Mouse (Mus musculus): ENCODE measurements around the gene Notum.
"Not testable (repeated sequence)": the region's sequence is repeated elsewhere in the genome, so short reads cannot be mapped to it uniquely, and the experiment has no call there.

Notum gene

DNA sequence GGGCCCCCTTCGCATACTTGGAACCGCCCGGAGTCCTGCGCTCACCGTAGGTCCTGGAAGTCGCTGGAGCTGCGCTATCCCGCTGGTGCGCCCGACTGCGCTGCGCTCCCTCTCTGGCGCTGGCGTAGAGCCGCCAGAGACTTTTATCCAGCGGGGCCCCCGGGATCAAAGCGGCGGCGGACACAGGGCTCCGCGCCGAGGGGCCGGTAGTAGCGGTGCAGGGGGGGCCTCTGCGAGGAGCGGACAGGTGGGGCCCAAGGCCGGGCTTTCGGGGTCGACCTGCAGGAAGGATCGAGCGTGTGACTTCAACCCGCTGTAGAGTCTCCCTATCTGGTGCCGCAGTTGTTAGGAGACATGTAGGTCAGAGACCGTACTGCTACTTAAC lies at the start of gene Notum:
Gene Notum (minus strand): TSS at position 100 of the 385 bp plus-strand sequence.
- no peak for DNase-seq (ENCODE audit: low spot score in 2 of 2)

DNA sequence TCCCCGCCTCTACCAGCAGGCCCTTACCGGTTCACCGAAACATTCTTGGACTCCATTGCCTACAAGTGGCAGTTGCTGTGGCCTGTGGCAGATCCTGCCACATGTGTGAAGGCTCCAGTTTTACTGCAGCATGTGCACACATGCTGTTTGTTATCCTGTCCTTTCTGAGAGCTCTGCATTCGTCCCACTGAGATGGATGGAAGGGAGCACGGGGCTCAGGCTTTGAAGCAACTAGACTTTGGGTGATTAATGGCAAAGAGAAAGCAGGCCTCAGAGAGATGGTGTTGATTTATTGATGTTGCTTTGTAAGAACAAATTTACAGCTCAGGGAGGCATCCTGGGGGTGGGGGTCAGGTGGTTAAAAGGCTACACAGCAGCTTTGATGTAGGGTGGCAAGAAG lies 49.7 kb upstream of the Notum start:
- DNase-seq (ENCODE audit: low spot score in 2 of 2): no peak

DNA sequence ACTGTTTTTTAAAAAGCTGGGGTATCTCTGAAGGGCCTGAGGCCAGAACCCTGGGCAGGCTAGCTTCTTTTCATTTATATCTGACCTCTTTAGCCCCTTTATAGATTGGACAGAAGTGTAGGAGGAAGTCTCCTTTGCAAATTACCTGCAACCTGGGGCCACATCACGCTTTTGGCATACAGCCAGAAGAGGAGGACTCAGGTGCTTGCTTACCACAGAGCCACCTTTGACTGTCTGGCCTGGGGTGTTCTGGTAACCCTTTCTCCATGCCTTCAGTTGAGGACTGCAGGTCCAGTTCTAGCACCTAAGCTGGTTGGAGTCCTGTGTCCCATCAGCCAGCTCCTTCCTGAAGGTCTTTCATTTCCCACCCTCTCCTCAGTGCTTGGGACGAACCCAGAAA lies 48.6 kb upstream of the Notum start:
- DNase-seq (ENCODE audit: low spot score in 2 of 2): no peak

DNA sequence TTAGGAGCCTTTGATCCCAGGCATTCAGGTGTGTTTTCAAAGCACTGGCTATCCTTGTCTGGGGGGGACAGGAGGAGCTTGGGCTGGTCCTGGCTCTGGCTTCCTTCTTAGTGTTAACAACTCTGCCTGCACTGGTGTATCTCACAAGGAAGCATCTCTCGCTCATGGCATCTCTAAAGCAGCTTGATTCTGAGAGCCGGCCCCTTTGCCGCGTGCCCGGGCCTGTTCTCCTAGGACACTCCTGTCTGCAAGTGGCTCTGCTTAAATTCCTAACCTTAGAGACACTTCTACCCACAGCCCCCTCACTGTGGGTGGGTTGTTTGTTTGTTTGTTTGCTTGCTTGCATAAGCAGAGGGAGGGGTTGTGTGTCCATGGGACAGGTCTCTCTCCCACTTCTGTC lies 47.0 kb upstream of the Notum start:
- no peak for DNase-seq (ENCODE audit: low spot score in 2 of 2)

DNA sequence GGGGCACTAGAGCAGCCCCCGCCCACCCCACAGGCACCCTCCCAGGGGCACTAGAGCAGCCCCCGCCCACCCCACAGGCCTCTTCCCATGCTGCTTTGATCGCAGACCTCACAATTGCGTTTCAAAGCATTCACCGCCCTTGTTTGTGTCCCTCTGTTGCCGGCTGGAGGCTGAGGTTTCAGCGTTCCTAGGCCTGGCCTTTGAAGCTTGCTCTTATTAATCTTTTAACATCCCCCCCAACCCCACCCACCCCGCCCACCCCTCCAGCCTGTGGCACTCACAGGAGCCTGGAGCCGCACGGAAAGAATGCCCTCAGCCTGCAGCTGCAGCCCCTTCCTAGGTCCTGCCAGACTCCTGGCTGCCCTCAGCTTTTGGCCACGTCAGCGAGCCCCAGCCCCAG lies 46.2 kb upstream of the Notum start:
- no peak for DNase-seq (ENCODE audit: low spot score in 2 of 2)

DNA sequence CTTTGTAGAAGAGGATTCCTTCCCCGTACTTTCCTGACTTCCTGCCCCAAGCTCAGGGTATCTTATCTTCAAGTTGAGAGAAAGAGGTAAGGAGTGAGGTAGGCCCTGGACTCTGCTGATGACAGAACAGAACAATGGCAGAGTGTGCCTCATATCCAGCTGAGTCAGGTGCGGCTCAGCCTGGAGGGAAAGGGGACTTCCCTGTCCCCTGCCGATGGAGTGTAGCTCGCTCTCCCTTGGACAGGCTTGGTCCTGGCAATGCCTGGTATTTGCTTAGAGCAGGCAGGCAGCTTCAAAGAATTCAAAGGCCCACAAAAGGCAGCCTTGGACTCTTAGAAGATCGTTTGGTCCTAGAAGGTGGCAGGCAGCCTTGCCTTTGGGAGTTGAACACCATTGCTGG lies 45.1 kb upstream of the Notum start:
- no peak for DNase-seq (ENCODE audit: low spot score in 2 of 2)

DNA sequence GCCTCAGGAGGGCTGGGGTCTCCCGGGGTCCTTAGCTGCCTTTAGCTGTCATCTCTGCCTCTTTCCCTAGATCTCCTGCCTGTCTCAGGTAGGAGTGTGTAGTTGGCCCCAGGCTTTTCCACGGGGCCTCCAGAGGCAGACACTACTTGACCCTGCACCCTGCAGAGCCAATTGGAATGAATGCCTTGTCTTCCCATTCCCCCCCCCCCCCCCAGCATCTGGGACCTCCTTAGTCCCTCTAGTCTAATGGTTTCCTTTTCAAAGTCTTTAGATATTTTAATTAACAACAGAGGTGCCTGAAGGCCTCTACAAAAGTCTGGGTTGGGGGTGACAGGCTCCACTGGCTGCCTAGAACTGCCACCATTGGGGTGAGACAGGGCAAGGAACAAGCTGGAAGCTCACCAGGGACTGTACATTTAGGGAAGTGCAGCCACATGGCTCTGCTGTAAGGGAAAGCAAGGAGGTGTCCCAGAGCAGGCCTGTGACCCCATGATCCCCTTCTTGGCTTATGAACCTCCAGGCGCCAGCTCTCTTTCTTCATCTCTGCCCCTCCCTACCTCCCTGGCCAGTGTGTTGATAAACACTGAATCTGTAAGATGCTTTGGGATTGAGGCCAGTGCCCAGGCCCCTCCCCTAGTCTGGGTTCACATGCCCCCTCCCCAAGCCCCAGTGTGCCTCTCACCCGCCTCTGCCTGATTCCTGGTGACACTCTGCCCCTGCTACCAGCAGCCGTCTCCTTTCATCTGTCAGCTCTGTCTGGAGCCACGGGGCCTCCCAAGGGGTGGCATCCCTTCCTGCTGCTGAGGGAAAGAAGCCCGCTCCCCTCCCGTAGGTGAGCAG lies 43.7 kb upstream of the Notum start:
- no peak for DNase-seq (ENCODE audit: low spot score in 2 of 2)

DNA sequence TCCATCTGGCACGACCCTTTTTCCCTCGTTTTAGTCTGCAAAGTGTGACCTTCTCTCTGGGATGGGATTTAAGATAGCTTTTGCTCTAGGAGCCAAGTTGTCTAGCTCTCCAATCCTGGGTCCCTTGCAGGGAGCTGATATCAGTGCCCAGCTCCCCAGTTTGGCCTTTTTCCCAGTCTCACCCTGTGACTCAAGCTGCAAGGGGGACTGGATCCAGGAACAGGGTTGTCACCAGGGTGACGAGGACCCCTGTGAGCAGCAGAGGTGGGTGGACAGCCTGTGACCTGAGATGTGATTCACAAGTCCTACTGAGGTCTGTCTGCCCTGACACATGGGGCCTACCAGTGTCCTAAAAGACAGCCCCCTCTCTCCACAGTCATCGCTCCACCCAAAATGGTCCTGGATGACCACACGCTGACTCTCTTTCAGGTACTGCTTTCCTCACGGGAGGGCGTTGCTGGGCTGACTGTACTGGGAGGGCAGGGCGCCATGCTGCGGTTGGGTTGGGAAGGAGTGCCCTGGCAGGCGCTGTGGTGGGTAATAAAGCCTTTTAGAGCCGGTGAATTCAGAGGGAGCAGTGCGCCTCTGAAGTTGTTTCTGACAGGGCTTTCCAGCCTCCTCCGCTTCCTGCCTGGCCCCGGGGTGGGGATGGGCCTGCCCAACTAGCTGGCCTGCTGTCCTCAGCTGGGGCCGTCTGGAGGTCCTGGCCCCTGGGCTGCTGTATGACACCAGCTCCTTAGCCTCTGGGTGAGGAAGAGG lies 42.9 kb upstream of the Notum start:
- no peak for DNase-seq (ENCODE audit: low spot score in 2 of 2)

DNA sequence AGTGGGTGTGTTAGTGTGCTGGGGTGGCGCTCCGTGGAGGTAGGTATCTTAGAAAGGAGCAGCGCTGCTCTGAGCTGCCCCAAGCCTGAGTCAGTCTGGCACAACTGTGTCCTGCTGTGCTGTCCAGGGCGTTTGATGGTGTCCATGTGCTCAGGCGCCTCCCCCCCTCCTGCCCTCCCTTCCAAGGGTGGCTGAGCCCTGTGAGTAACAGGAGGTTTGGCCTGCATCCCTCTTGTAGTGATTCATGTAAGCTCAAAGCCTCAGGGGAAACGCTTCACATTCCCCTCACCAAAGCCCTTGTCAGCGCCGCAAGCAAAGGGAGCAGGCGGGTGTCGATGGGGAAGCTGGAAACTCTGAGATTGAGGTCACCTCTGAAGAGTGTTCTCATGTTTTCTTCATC lies 36.8 kb upstream of the Notum start:
- DNase-seq (ENCODE audit: low spot score in 2 of 2): no peak

DNA sequence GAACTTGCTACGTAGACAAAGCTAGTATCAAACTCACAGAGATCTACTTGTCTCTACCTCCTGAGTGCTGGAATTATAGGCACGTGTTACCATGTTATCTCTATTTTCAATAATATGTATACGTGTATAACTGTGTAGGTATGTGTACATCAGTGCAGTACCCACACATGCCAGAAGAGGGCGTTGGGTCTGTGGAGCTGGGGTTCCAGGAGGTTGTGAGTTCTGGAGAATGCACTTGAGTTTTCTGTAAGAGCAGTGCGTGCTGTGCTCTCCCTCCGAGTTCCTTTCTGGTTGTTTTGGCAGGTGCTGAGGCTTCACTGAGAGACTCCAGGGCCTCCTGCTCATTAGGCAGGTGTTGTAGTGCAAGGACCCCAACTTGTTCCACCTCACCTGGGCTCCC lies 35.6 kb upstream of the Notum start:
- no peak for DNase-seq (ENCODE audit: low spot score in 2 of 2)

DNA sequence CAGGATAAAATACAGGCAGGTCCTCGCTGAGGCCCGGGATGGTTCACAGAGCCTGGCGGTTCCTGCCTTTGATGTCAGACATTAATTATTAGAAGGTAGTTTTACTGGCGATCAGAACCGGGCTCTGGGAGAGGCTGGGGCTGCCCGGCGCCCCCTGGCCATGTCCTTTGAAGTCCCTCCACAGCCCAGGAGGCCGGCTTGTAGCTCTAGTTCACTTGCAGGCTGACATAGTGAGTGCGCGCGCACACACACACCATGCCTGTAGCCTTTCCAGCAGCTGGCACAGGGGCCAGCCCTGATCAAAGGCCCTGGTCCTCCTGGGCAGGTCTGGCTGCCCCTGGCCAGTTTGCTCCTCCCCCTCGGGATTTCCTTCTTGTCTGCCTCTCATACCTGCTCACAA lies 34.7 kb upstream of the Notum start:
- no peak for DNase-seq (ENCODE audit: low spot score in 2 of 2)

DNA sequence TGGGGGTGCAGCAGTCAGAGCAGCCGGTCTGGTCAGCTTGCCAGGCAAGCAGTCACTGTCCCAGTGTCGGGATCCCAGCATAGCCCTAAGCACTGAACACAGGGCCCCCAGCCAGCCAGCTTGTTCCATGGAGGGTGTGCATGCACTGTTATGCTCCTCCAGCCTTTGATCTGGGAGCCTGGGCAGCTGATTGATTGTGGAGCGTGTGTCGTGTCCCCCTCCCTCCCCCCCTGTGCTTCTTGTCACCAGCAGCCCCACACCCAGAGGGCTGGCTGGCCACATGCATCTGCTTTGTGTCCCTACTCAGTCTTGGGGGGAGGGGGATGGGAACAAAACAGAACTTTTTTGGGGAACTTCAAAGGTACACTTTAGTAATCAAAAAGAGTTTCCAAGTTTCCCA lies 34.2 kb upstream of the Notum start:
- no peak for DNase-seq (ENCODE audit: low spot score in 2 of 2)

DNA sequence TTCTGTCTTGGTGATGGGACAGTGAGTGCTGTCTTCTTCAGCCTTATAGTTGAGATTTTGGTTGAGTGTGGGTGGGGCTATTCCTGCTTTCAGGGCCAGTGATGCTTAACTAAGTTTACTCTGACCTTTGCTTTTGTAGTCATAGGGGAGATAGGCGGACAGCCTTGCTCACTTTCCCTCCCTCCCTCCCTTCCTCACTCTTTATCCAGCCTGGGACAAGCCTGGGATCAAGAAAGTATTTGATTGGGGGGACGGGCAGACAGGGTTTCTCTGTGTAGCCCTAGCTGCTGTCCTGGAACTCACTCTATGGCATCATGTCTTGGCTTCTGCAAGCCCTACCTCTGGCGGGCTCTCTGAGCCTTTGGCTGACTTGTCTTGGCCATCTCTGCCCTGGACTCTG lies 32.5 kb upstream of the Notum start:
- DNase-seq (ENCODE audit: low spot score in 2 of 2): no peak

DNA sequence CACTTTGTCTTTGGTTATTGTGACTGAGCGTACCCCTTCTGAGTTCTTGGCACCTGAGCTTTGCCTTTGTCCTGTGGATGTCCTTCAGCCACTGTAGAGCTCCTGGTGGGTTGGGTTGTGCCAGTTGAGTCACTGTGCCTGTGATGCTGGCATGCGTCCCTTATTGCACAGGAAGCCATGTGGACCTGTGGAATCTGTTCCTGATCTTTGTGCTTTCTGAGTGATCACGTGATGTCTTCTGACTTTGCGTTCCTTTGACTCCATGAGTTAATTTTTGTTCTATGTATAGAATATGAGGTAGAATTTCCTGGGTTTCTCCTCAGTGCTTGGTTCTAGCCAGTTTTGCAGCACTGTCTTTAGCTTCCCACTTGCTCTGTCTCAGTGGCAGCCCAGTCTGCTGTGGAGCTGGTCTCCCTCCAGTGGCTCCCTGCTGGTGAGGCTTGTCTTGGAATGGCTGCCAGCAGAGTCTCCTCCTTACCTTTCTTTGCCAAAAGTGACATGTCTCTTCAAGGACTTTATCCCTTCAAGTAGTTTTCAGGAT lies 31.6 kb upstream of the Notum start:
- no peak for DNase-seq (ENCODE audit: low spot score in 2 of 2)

DNA sequence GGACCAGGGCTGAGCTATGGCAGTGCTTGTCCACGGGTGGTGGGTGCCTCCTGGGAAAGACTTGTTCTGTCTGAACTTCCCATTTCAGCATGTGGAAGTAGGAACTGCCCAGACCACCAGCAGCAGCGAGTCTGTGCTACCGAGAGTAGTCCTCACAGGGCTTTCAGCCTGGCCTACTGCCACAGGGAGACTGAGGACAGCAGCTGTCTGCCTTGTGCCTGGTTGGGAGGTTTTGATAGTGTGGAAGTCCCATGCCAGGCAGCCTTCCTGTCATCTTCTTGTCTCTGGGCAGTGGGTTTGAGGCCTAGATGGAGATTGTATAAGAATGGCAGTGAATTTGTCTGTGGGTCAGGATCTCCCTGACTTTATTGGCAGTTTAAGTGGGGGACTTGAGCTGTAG lies 28.4 kb upstream of the Notum start:
- no peak for DNase-seq (ENCODE audit: low spot score in 2 of 2)

DNA sequence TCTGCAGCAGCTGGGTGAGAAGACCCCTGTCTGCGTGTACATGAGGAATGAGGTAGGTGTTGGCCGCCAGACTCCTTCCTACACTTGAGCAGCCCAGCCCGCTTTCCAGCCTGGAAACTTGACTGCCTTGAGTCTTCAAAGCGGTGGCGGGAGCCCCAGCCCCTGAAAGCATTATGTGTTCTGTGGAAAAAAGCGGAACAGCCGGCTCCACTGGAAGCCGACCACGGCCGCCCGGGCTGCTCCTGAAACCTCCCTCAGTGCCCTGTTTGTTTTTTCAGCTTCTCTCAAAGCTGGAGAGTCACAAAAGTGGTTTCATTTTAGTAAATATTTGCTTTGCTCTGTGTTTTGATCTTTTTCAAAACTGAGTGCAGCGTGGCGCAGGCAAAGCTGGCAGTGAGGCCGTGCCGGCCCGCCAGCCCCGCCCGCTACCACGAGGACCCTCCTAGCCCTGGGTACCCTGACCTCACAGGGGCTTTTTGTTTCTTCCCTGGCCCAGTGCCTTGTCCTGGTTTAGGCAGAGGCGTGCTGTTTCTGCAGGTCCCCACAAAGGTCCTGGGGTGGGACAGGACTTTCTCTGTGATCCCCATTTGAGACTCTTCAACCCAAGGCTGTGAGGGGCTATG lies 25.8 kb upstream of the Notum start:
- no peak for DNase-seq (ENCODE audit: low spot score in 2 of 2)

DNA sequence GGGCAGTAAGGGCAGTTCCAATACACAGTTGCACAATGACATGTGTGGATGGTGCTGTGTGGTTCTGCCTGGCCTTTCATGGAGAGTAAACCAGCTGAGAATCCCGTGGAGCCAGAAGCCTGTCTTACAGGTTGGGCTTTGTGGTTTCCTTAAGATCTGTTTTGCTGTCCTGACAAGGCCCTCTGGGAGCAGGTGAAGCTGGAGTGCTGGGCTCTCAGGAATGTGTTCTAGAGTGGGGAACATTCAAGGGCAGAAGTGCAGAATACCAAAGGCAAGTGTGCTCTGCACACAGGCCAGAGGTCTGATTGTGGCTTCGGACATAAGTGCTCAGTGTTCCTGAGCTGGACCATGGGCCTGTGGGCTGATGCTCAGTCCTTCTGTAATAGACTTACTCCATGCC lies 23.7 kb upstream of the Notum start:
- no peak for DNase-seq (ENCODE audit: low spot score in 2 of 2)

DNA sequence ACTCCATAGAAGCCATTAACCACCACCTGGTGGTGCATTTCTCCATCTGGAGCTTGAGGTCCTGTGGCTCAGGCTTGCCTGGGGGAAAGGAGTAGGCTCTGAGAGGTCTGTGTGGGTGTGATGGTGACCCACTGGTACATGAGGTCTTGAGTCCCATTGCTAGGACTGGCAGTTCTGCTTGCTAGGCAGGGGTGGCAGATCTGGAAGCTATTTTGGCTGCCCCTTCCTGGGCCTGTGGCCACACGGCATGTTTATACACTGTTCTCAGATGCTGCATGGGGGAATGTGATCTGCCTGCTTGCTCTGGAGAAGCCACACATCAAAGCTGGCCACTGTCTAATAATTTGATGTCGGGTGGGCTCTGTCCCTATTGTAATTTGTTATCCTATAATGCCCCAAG lies 23.1 kb upstream of the Notum start:
- DNase-seq (ENCODE audit: low spot score in 2 of 2): no peak

DNA sequence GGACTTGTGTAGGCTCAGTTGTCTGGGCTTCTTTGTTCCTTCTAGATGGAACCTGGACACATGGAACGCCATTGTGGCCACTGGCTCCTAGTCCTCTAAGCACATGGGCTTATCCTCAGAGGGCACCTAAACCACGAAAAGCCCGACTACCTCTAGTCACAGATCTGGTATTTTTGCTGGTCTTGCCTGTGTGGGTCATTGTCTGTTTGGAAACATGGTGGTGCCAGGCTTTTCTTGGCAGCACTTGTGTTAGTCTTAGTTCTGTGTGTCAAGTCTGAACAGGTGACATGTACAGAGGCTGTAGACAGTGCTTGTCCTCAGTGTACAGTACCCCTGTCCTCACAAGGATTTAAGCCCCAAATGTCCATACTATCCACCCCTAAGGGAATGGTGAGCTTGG lies 22.6 kb upstream of the Notum start:
- no peak for DNase-seq (ENCODE audit: low spot score in 2 of 2)

DNA sequence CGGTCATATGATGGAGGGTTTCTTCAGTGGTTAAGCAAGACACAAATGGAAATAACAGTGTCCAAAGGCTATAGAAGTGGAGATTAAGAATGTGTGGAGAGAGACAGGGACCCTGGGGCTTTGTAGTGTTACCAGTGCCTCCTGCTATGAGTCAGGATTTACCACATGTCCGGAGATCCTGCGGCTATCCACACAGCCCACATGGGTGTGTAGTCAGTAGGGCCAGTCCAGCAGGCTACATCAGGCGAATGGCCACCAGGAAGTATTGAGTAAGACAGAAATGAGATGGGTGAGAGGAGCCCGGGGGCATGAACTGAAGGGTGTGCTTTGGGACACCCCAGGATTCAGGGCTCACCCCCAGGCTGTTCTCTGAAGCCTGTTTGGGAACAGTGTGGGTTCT lies 21.7 kb upstream of the Notum start:
- DNase-seq (ENCODE audit: low spot score in 2 of 2): no peak

DNA sequence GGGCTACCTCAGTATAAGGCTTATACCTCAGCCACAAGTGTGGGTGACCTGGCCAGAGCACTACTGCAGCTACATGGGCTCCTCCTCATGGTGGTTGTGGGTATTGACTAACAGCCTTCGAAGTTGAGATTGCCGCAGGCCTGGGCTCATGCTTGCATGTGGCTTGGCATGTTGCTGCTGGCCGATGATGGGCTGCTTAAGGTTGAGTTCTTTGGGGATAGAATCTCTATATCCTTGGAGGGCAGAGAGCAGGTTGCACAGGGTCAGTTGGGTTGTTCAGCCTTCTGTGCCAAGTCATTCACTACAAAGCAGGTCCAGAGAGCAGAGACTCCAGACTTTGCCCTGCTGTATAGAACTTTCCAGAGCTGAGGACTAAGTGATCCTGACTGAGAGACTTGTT lies 18.9 kb upstream of the Notum start:
- DNase-seq (ENCODE audit: low spot score in 2 of 2): no peak

DNA sequence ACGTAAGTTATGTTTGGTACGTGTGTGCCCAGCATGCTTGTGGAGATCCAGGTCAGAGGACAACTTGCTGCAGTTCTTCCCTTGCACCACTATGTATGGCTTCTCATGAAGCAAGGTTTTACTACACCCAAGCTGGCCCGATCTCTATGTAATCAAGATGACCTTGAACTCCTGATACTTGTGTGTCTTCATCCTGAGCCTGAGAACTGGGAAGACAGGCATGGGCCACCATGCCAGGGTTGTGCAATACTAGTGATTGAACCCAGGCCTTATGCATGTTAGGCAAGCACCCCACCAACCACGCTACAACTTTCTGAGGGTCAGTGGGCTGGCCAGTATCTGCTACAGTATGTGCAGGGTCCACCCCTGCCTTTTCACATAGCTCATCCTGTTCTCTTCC lies 16.0 kb upstream of the Notum start:
- DNase-seq (ENCODE audit: low spot score in 2 of 2): no peak

DNA sequence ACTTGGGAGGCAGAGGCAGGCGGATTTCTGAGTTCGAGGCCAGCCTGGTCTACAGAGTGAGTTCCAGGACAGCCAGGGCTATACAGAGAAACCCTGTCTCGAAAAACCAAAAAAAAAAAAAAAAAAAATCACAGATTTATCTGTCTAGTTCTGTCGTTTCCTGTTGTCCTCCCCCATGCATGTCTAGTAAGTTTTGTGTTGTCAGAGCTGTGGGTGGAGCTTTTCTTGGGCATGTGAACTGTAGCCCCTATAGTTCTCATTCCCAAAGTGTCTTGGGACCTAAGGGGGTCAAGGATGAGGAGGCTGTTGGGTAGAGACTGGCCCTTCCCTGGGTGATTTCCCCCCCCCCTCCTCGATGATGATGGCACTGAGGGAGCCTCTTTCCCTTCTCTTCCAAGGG lies 14.9 kb upstream of the Notum start:
- not testable (repeated sequence) for DNase-seq (ENCODE audit: low spot score in 2 of 2)

Data from frontal cortex, postnatal 25 days (tissue).